Mouse (Mus musculus) macrophage (primary cell): ENCODE results near the gene Defa25. TPM values are rescaled to one million over a fixed set of nuclear protein-coding genes. Genes with fewer than 3 reads are reported as not detected.
"Not testable (repeated sequence)": the region's sequence is repeated elsewhere in the genome, so short reads cannot be mapped to it uniquely, and the experiment has no call there.

Source experiments
- H3K27ac ChIP-seq: fragments of 350-480 bp; formaldehyde crosslinking; 2 replicates; pipeline ENCODE4 v1.9.0; 2021
- H3K36me3 ChIP-seq: fragments of 350-480 bp; formaldehyde crosslinking; 2 replicates; pipeline ENCODE4 v1.9.0; 2021; ENCODE audit errors: inconsistent target
- H3K4me3 ChIP-seq: fragments of 350-480 bp; formaldehyde crosslinking; 2 replicates; pipeline ENCODE4 v1.9.0; 2021; ENCODE audit errors: inconsistent target
- H3K79me2 ChIP-seq: fragments of 350-480 bp; formaldehyde crosslinking; 2 replicates; pipeline ENCODE4 v1.9.0; 2021; ENCODE audit errors: inconsistent target
- WGBS: methylation state at CpG from one replicate; pipeline ENCODE4 v1.1.7; 2026; ENCODE audit warnings: inconsistent platforms; ENCODE audit not compliant: missing documents; 5-methylcytosine and 5-hydroxymethylcytosine counted together
- polyA plus RNA-seq: library from polyadenylated mRNA; stranded (reverse); fragments of 250-400 nt; gene quantifications from 3 replicates; pipeline ENCODE4 v1.2.4, GENCODE M21; 2018; ENCODE audit warnings: inconsistent platforms
- total RNA-seq, 78 experiments: library from RNA; depleted of rRNA; stranded (reverse); fragments of 250-400 nt; gene quantifications; 1 replicate in 9 of 78; 2 replicates in 24 of 78; 3 replicates in 43 of 78; 4 replicates in 2 of 78; pipeline ENCODE4 v1.2.4; 2018; ENCODE audit warnings: inconsistent platforms in 56 of 78

The Defa25 gene
- total RNA-seq (2018; cell fraction: chromatin; rRNA removed) = not detected
- total RNA-seq (2018; cell fraction: cytosol; rRNA removed) = not detected
- total RNA-seq (2018; cell fraction: nucleus; rRNA removed) = not detected
- polyA plus RNA-seq = not detected in 3 replicates

- not testable (repeated sequence) for H3K27ac ChIP-seq, H3K79me2 ChIP-seq, H3K36me3 ChIP-seq, H3K4me3 ChIP-seq
Measured at GRCm38 (mm10) chr8:21084142-21084541, at the start of gene Defa25. TSS of gene Defa25 (plus strand) at chr8:21084442.

- H3K27ac ChIP-seq, H3K79me2 ChIP-seq, H3K36me3 ChIP-seq, H3K4me3 ChIP-seq: not testable (repeated sequence)
- no CpG with 5 or more reads among the region's 1 CpGs for WGBS
Measured at GRCm38 (mm10) chr8:21054747-21055146, 29.5 kb upstream of the Defa25 start, which contains the start of gene Defa23. TSS of gene Defa23 (plus strand) at chr8:21055047.

GRCm38 (mm10) chr8:21064738-21065137 lies 19.5 kb upstream of the Defa25 start, which contains the start of gene Defa35:
TSS of gene Defa35 (plus strand) at chr8:21065038.
- H3K79me2 ChIP-seq, H3K36me3 ChIP-seq, H3K4me3 ChIP-seq, H3K27ac ChIP-seq: not testable (repeated sequence)
- no CpG with 5 or more reads among the region's 1 CpGs for WGBS

- H3K36me3 ChIP-seq = no peaks in the 10 kb centered on the region
- no peak overlapping the region for H3K4me3 ChIP-seq
- 53% methylated on average over 4 of the region's 4 CpGs for WGBS
- H3K79me2 ChIP-seq = no peaks in the 10 kb centered on the region
- no peak overlapping the region for H3K27ac ChIP-seq
Measured at GRCm38 (mm10) chr8:21093106-21093505, 8.9 kb downstream of the Defa25 start.

- not testable (repeated sequence) for H3K79me2 ChIP-seq, H3K36me3 ChIP-seq, H3K4me3 ChIP-seq, H3K27ac ChIP-seq
- no CpG with 5 or more reads among the region's 2 CpGs for WGBS
Measured at GRCm38 (mm10) chr8:21095950-21096349, 11.7 kb downstream of the Defa25 start, which contains the start of gene Gm14851. TSS of gene Gm14851 (minus strand) at chr8:21096050.

- H3K27ac ChIP-seq, H3K4me3 ChIP-seq, H3K36me3 ChIP-seq, H3K79me2 ChIP-seq: not testable (repeated sequence)
- 57% methylated on average over 3 of the region's 3 CpGs for WGBS
Measured at GRCm38 (mm10) chr8:21134342-21134741, 50.1 kb downstream of the Defa25 start, which contains the start of gene Defa30. TSS of gene Defa30 (plus strand) at chr8:21134642.

Other genes with a start within 250 kb of the Defa25 start
- not detected in 3 replicates for gene Defb33, start 191.8 kb upstream of the Defa25 start, polyA plus RNA-seq
- not detected in 3 replicates for gene Gm15056, start 181.8 kb upstream of the Defa25 start, polyA plus RNA-seq
- gene Gm6040, start 162.4 kb upstream of the Defa25 start, polyA plus RNA-seq = not detected in 3 replicates
- gene AY761185, start 139.7 kb upstream of the Defa25 start, polyA plus RNA-seq = not detected in 3 replicates
- not detected in 3 replicates for gene Defa21, start 58.9 kb upstream of the Defa25 start, polyA plus RNA-seq
- not detected in 3 replicates for gene Defa23, start 29.4 kb upstream of the Defa25 start, polyA plus RNA-seq
- not detected in 3 replicates for gene Defa35, start 19.4 kb upstream of the Defa25 start, polyA plus RNA-seq
- not detected in 3 replicates for gene Gm14851, start 11.6 kb downstream of the Defa25 start, polyA plus RNA-seq
- not detected in 3 replicates for gene Defa30, start 50.2 kb downstream of the Defa25 start, polyA plus RNA-seq
- gene Defa22, start 77.8 kb downstream of the Defa25 start, polyA plus RNA-seq = not detected in 3 replicates
- not detected in 3 replicates for gene Defa31, start 107.2 kb downstream of the Defa25 start, polyA plus RNA-seq
- gene Gm15293, start 117.1 kb downstream of the Defa25 start, polyA plus RNA-seq = not detected in 3 replicates
- not detected in 3 replicates for gene Gm15292, start 165.3 kb downstream of the Defa25 start, polyA plus RNA-seq
- not detected in 3 replicates for gene Defa27, start 231.1 kb downstream of the Defa25 start, polyA plus RNA-seq
- gene Defa29, start 242.6 kb downstream of the Defa25 start, polyA plus RNA-seq = not detected in 3 replicates